Mouse (Mus musculus) lung, adult 2 months (tissue): ENCODE measurements at regions not wholly inside any gene's neighbourhood (a gene's known extent, or its start where the extent isn't known, plus 50 kb on each side); places are given as distances from the start of the nearest gene placed in this dataset.

Experiments
- CTCF ChIP-seq: fragments of 200-500 bp; IDR thresholded peaks from 2 replicates; pipeline ENCODE4 v1.5.1; 2011; ENCODE audit warnings: mild to moderate bottlenecking, low read length, control low read depth; ENCODE audit not compliant: insufficient read depth
- POLR2A ChIP-seq: fragments of 200-500 bp; IDR thresholded peaks from 2 replicates; pipeline ENCODE4 v1.6.1; 2011; ENCODE audit warnings: low read depth, mild to moderate bottlenecking, control low read depth, low read length, borderline replicate concordance; ENCODE audit errors: extremely low read depth

DNA sequence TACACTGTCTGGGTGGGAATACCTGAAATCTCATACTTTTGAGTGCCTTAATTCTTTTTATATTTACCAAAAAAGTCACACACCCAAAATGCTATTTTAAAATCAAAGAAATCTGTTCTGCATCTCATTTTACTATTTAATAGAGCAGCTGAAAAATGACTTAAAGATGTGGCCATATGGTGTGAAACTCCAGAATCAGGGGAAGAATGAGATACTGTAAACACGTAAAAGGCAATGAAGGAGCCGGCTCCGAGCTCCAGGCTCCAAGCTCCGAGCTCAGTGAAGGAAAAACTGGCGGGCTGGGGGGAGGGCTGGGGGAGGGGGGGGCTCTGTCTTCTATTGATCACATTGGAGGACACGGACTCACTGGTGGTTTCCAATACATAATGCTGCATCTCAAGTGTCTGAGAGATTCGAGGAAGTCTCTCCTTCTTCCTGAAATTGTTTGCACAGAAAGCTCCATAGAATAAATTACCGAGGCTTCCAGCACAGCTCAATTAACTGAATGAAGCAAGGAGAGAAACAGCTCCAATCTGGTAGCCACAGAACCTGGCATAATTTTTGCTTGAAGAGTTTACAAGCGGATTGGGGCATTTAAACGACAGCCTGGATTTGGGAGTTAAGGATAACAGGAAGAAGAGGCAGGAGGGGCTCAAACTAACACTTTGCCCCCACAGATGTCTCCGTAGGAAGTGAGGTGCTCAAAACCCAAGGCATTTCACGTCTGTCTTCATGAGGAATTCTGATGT, 112.2 kb upstream of the 1700066M21Rik start:
- TF ChIP-seq CTCF: no peak
- no peak for TF ChIP-seq POLR2A
